Mouse (Mus musculus): ENCODE data around the gene Pros1.

Pros1 gene

DNA sequence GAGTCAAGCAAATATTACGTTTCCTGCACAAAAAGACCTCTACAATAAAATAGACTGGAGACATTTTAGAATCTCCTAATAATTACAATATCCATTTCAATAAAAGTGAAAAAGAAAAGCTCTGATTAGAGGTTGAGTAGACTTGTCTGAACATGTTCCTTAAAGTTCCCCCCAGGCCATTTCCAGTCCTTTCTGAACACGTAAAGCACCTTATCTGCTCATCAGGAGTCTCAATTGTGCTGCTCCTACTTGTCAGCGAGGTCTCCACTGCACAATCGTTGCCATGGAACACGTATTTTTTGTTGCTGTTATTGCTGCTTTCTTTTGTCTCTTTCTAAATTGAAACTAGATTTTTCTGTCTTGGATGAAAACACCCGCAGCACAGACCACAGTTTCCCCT is 7.3 kb downstream of the Pros1 start:
- no peak for DNase-seq

DNA sequence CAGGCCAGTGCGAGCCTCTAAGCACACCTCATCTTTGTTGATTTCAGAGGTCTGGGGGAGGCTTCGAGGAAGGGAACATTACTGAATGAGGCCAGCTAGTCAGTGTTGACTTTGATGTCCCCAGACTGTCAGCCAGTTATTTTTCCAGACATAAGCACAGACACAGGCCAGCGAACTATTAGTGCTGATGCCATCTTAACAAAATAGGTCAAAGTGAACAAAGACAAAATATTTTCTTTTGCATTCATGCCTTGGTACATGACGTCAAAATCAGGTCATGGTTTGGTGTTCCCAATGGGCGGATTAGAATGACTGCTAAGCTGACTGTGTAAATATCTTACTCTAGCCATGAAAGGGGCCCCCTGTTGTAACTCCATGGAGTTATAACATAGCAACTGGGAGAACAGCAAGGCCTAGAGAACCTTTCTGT is 18.6 kb downstream of the Pros1 start:
- no peak for DNase-seq

DNA sequence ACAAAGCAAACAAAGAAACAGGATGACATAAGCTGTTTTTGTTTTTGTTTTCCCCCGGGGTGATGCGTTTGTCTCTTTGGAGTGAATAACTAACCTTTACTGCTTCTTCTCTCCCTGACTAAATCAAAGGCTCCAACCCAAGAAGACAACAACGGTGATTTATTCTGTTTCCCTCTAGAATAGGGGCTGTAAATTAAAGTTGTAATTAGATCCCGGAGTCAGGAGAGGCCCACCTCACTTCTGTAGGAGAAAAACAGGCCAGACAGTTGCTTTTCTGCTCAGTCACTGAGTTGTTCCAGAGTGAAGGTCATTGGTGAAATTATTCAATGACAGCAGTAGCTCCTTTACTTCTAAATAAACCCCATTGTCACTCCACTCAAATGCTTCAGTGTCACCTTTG is 19.1 kb downstream of the Pros1 start:
- DNase-seq: no peak

DNA sequence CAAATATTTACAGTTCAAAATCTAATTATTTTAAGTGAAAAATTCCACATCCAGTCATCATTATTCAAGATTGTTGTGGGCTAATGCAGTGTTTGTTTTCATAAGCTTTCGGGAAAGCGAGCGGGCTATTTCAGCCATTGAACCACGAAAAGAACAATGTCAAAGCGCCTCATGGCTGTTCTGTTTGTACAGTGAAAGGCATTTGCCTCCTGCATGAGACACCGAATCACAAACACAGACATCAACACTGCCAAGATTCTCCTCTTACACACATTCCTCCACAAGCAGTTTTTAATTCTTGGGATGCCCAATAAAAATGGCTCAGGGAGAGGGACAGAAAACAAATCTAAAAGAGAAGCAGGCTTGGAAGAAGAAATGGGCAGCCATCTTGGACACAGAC is 20.0 kb downstream of the Pros1 start:
- no peak for DNase-seq

DNA sequence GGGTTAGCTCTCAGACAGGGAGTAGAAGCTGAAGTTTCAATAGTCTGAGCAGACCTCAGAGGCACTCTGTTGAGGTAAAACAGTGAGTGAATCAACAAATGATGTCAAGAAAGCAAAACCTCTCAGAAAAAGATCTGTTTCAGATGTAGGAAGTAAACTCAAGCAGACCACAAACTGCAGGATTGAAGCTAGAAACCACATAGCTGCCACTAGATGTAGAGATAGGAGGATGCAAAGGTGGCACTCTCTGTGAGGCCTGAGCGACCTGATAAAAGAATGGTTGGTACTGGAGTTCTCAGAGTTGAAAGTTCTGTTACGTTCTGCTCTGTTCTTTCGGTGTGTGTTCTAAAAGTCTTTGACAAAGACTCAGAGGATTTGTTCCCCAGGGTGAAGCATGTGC is 41.7 kb downstream of the Pros1 start:
- no peak for DNase-seq

DNA sequence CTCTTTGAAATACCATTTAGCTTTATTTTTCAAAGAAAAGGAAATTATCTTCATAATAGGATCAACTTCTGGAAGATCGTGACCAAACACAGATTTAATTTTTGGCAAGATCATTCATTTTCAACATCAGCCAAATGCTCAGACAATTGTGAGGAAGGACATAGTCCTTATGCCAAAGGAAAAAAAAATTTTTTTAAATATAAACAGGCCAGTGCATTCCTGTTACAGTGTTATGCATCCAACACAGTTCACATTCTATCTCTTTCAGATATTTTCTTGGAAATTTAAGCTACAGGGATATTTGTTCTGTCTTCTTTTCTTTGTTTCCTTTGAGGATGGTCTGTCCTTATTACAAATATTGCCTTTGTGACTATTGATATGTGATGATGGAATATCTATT is 57.3 kb downstream of the Pros1 start:
- no peak for DNase-seq

DNA sequence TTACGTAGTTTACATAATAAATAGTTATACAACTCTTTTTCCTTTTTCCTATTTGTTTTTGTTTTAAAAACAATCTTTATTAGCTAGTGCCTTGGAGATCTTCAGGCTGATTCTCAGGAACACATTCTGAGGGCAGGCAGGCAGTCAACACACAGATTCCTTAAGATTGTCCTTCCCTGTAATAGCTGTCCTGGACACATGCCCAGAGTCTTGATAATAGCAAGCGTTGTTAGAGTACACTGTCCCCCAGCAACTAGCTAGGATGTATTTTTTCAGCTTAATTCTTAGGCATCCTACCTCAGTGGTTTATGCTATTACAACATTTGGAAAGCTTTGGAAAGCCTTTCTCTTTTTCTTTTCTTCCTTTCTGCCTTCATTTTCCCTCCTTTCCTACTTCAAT is 58.1 kb downstream of the Pros1 start:
- no peak for DNase-seq

DNA sequence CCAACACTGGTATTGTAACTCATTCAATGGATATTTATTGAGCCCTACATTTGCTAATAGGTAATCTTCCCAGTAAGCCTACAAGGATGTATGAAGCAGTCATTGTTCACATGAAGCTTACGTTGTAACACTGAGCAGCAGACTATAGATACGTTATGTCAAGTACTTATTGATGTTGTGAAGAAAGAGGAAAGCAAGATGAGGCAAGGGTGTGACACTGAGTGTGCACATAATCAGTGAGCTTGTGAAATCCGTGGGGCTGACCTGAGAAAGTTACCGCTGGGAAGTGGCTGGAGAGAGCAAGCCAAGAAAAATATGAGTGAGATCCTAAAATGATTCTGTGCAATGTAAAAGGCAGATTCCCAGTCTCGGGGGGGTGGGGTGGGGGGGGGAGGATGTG is 61.4 kb downstream of the Pros1 start:
- DNase-seq: no peak

DNA sequence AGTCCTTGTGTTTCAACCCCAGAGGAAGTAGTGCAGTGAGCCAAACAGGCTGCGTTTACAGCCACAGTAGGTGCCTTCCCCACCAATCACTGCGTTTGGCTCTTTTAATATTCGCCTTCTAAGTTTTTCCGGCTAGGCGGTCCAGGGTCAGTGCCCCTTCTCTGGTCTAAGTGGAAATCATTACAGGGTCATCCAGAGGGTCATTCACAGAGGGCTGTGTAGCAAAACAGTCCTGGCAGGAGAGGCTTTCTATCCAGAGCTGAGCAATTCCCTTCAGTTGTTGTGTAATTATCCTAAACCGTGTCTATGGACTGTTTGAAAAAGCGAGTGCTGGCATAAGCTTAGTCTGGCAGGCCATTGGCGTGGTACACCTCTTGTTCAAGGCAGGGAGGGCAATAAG is 68.1 kb downstream of the Pros1 start:
- no peak for DNase-seq

DNA sequence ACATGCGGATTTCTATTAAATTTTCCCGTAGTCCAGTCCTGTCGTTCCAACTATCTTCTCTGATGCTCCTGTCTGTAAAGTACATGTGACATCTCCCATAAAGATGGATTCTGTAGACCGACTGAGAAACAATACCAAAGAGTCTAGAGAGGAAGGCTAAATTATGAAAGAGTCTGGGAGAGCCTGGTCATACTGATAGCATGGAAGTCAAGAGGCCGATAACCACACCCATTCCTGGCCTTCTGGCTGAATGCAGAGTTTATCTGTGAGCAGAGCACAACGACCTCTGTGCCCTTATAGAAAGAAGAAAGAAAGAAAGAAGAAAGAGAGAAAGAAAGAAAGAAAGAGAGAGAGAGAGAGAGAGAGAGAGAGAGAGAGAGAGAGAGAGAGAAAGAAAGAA is 77.2 kb downstream of the Pros1 start:
- no peak for DNase-seq

DNA sequence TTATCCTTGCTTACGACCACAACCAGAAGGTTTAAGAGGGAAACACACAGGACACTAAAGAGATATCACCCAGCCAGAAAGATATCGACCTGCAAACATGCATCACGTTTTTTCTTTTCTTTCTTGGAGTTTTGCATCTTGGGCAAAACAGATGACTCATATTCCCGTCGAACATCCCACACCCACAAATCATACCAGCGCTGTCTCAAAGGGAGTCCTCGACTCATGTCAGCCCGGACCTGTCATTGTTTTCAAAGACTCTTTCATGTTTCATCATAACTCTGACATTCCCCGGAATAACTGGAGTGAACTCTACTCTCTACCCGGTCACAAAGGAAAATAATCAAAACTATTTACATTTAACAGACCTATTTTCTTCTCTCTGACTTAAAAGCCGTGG is 82.2 kb downstream of the Pros1 start:
- no peak for DNase-seq

DNA sequence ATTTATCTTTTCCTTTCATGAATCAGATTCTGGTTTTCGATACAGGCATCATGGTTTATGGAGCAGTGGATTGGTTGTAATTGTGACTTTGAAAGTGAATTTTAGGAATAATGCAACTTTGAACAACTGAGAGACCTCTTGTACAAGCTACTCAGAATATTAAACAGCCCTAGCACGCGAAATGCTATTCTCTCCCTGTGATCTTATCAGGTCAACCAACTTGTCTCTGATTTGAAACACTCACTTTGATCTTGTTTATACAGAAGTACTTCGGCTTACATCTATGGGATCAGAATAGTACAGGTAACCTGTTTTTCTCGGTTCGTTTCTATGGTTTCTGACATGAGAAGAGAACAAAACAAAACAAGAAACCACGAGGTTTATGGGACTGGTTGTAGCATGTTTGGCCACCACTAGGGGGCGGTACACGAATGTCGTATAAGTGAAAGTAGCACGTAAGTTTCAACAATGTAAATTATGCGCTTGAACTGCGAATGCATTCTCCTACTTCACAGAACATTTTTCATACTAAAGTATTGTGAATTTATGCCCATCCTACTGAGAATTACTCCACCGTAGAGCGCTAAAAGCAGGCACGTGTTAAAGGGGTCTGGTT is 86.4 kb downstream of the Pros1 start:
- peak; percentile 74 for DNase-seq

DNA sequence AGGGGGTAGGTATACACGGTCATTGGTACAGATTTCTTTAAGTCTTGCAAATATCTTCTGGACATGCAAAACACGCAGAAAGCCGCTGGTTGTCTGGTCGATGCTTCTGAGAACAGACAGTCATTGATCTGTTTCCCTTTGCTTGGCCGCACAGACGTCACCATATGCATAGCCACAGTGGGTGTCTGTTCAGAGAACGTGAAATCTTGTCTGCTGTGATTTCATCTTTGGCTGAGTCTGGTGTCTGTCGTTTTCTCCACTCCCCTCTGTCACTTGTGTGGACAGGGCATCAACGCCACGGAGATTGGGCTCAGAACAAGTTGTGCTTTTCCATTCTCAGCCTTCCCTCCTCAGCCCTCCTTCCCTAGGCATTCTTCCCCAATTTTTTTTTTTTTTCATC is 87.7 kb downstream of the Pros1 start:
- DNase-seq: peak; percentile 38

DNA sequence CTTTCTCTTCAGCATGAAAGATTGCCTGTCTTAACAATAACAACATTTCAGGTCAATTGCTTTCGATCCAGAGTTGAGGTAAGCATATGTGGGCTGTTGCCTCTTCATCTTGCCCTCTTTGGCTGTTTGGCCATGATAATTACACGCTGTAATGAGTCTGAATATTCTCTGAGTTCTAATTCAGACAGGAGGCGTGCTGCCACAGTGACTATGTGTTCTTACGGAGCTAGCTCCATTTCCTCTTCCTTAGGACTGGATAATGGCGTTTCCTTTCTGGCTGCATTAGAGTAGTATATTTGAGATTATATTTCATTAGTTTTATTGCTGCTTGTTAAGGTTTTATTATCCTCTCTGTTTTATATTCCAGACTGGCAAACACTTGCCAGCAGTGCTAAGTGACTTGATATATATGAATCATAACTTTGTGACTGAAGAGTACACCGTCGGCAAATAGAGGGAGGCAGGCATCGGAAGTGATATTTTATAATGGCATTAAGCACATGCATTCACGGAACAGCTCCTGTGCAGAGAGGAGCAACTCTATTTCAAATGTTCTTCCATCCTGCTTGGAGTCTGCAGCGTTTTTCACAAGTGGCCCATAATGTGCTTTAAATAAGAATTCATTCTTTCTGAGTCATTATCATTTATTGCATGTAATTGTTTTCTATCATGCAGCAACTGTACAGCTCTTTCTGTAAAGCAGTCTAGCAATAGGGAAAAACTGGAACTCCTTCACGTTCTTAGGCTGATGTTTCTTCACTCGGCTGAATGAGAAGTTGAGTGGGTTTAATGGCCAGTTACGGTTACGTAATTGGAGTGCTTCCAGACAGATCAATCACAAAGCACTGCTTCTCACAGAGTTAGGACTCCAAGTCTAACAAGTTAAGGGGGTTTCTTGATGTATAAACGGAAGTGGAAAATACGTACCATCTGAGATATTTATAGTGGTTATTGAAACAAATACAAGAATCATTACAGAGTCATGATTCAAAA is 88.6 kb downstream of the Pros1 start:
- DNase-seq: no peak

DNA sequence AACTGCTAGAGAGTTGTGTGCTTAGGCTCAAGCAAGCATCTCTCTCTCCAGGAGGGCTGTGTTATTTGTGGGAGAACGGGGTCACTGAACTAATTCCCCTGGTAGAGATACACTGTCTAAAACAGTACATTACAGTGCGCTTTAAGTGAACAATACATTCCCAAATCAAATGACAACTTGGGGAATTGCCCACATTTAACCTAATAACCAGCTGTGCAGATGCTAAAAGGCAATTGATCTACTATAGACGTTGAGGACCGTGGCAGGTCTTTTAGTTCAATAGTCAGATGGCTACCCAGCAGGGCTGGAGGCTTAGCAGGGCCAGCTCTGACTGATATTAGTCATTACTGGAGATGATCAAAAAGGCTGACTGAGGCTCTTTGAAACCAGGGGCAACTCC is 104.4 kb downstream of the Pros1 start:
- DNase-seq: no peak

DNA sequence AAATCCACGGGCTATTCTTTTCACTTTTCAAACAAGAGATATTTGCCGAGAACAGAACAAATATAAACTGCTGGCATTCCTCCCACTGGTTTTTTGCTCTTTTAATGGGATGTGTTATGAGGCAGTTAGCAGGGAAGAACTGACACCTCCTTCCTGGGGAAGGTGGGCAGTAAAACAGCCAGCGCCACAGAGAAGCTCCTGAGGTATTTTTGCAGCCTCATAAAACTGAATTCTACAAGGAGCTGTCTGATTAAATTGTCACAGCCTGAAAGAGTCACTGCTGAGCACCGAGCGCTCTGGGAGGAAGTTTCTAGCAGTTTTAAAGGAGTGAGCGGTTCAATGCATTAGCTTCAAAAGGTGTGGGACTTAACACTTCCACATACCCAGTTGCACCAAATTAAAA is 110.3 kb downstream of the Pros1 start:
- no peak for DNase-seq

DNA sequence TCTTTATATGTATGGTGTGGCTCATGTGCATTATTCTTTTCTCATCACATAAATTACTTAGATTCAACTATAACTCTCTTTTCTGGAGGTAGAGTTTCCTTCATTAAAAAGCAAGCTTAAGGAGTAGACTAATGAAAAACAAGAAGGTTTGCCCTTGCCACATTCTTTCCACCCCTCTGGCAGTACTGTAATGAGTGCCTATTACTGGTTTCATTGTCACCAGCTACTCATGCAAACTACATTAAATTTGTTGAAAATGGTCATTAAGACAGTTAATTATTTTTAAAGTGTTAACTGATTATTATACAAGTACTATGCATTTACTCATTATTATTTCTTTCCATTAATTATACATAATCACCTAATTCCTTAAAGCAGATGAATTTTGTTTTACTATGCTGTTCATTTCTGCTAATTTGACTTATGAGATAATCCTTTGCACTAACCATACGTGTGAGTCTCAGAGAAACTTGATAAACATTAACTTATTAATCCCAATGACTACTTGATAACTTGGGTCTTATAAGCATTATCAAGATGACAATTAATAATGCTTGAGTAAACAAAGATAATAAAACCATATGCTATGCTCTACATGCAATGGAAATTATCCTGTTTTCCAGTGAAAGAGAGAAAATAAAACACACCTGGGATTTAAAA is 117.7 kb downstream of the Pros1 start:
- DNase-seq: no peak

DNA sequence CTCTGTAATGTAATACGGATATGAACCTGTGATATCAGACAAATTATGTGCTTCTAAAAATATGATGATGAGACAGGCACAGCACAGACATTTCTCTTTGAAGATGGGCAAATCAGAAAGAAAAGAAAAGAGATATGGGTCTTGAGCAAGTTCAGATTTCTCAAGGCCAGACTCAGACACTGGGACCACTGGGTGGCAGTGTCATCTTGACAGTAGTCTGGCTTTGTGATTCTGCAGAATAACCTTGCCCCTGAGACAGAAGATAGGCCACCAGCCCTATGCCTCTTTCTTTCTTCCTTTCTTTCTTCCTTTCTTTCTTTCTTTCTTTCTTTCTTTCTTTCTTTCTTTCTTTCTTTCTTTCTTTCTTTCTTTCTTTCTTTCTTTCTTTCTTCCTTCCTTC is 120.8 kb downstream of the Pros1 start:
- DNase-seq: peak; percentile 55

Measured in cerebellum, adult 9-10 months (tissue).